Mouse (Mus musculus) testis, adult 10 weeks (tissue): ENCODE results near the gene Nlrp4e. TPM values are rescaled to one million over a fixed set of nuclear protein-coding genes. Genes with fewer than 3 reads are reported as not detected.

Experiments
- polyA plus RNA-seq: library from polyadenylated mRNA; stranded (reverse); fragments of 350-450 nt; fragmentation: Illumina TruSeq; extraction: RNeasy Lipid Tissue Mini Kit (QIAGEN cat#74804); gene quantifications from one replicate; pipeline ENCODE4 v1.2.3, GENCODE M21; 2014; ENCODE audit warnings: low read depth, low replicate concordance

The Nlrp4e gene
- 10.0 TPM for polyA plus RNA-seq

DNA sequence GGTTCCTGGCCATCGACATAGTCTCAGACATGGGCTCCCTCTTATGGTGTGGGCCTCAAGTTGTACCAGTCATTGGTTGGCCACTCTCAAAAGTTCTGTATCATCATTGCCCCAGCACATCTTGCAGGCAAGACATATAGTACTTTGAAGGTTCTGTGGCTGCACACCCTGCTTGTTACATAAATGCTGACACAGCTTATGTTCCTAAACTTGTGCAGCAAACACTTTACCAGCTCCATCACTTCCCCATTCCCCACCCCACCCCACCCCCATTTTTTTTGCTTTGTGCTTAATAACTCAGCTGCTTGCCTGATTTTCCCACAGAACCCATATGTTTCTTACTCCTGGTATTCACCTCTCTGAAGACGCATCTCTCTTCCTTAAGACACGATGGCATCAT is at the start of gene Nlrp4e:
Gene Nlrp4e (plus strand): TSS at position 301 of the 400 bp plus-strand sequence.

GRCm38 (mm10) chr7:23251582-23251981 is 49.4 kb upstream of the Nlrp4e start, which contains the start of gene Vmn1r166:
Gene Vmn1r166, minus strand, starts transcription at chr7:23251682.

GRCm38 (mm10) chr7:23278800-23279199 is 22.2 kb upstream of the Nlrp4e start, which contains the start of gene Gm6902:
Gene Gm6902, minus strand, starts transcription at chr7:23278900.

DNA sequence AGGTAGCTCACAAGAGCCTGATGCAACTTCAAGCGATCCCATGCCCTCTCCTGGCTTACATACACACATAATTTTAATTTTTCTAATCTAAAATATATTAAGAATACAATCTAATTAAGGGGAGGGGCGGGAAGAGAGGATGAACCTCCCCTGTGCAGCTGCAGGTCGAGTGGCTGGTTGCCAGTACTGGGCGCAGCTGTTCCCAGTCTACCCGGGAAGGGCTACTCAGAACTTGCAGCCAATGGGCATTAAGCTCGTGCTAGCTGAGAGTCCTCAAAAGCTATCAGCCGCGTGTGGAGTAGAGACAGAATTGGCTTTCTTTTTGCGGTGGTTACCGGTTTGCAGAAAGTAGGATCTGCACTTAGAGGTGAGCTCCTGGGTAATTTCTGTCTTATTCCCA is 84.6 kb downstream of the Nlrp4e start, which contains the start of gene Nlrp5:
Gene Nlrp5 (plus strand): TSS at position 301 of the 400 bp plus-strand sequence.

Other genes with a start within 250 kb of the Nlrp4e start
- gene Vmn1r163, start 245.7 kb upstream of the Nlrp4e start, polyA plus RNA-seq, result not detected
- gene Gm8720, start 233.7 kb upstream of the Nlrp4e start, polyA plus RNA-seq, result not detected
- gene Gm10662, start 156.7 kb upstream of the Nlrp4e start, polyA plus RNA-seq, result not detected
- gene Vmn1r165, start 83.9 kb upstream of the Nlrp4e start, polyA plus RNA-seq, result not detected
- gene Vmn1r166, start 49.5 kb upstream of the Nlrp4e start, polyA plus RNA-seq, result not detected
- 1.2 TPM for gene Gm6902, start 22.3 kb upstream of the Nlrp4e start, polyA plus RNA-seq
- 3.1 TPM for gene Nlrp5, start 84.7 kb downstream of the Nlrp4e start, polyA plus RNA-seq
- not detected for gene Vmn1r167, start 206.0 kb downstream of the Nlrp4e start, polyA plus RNA-seq
- not detected for gene Vmn1r168, start 238.5 kb downstream of the Nlrp4e start, polyA plus RNA-seq